Comparison of ENCODE assay signal across 16 mouse cellular contexts in genomic region chr6:94124279-94124678, GRCm38 (mm10).
"Had no signal": no experiment of that assay in that cellular context is flagged by ENCODE, and none has a peak within 500 bp of the region (broad histone marks: within the 10 kb centered on the region; RNA-seq: fewer than 3 reads in every experiment).

No protein-coding gene starts in this region.

- H3K27ac ChIP-seq: left cerebral cortex, adult 2 months; limb, embryonic 15.5 days; liver, embryonic 14.5 days; lung, embryonic 15.5 days had no signal

- ATAC-seq: liver, postnatal 0 days had no signal

- H3K9me3 ChIP-seq: kidney, embryonic 15.5 days; limb, embryonic 15.5 days; lung, embryonic 15.5 days had no signal

- H3K4me2 ChIP-seq: kidney, embryonic 15.5 days; limb, embryonic 15.5 days; lung, embryonic 15.5 days; midbrain, embryonic 11.5 days had no signal

- H3K9ac ChIP-seq: kidney, embryonic 15.5 days; limb, embryonic 15.5 days; liver, embryonic 14.5 days; liver, postnatal 0 days; lung, embryonic 15.5 days had no signal

- DNase-seq: kidney, adult 11 months; kidney, adult 8-10 months; kidney, postnatal 10 days; kidney, postnatal 36 days; layer of hippocampus, postnatal 36 days; liver, postnatal 0 days; lung, postnatal 10 days; lung, postnatal 4 days; midbrain, embryonic 14.5 days; thymus, postnatal 25 days had no signal

- H3K27me3 ChIP-seq: kidney, embryonic 15.5 days; limb, embryonic 15.5 days; lung, embryonic 15.5 days had no signal

- H3K36me3 ChIP-seq: kidney, embryonic 15.5 days; limb, embryonic 15.5 days; lung, embryonic 15.5 days had no signal

- H3K4me3 ChIP-seq: kidney, embryonic 15.5 days; left cerebral cortex, adult 2 months; limb, embryonic 15.5 days; lung, embryonic 15.5 days had no signal
